Mouse (Mus musculus): ENCODE measurements around the gene Mocs3.

Gene Mocs3

DNA sequence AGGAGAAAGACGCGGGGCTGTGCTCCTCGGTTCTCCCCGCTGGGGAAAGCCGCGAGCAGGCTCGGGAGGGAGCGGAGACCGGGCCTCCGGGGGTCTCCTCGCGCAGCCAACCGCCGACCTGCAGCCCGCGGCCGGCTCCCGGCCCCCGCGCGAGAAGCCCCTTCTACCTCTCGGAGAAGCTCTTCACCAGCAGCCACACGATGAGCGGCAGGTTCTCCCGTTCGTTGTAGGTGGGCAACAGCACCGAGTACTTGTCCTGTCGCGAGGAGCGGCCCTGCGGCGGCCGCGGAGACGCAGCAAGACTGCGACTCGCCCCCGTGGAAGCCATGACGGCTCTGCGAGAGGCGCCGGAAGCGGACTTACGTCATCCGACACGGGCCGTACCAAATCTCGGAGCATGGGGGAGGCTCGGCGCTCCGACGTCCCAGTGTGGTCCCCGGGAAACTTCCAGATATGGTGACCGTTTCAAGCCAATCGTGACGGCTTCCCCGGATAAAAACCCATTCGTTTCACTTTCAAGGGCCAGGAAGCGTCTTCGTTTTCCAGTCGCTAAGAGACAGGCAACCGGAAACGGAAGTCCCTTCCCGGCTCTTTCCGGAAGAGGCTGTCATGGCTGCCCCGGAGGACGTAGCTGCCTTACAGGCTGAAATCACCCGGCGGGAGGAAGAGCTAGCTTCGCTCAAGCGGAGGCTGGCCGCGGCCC, at the start of gene Mocs3, which contains the start of the genes Gm20716 and Dpm1:
TSS of gene Mocs3 (plus strand) at position 597 of the 703 bp plus-strand sequence.
TSS of gene Gm20716 (minus strand) at position 339 of the 703 bp plus-strand sequence.
TSS of gene Dpm1 (minus strand) at position 566 of the 703 bp plus-strand sequence.
- in situ Hi-C loops (cut with MseI, MboI), result loop anchor here in 1 of 2 experiments (25.0 kb wide), 1 partner anchor 632 kb away; no protein-coding TSS in a partner anchor

- in situ Hi-C loops (cut with MseI, MboI), result no loop called here
These were observed 38.6 kb upstream of the Mocs3 start for GRCm38 (mm10) chr2:168191856-168192255.

GRCm38 (mm10) chr2:168193685-168194084, 36.7 kb upstream of the Mocs3 start:
- in situ Hi-C loops (cut with MseI, MboI), result no loop called here

GRCm38 (mm10) chr2:168195721-168196120, 34.7 kb upstream of the Mocs3 start:
- in situ Hi-C loops (cut with MseI, MboI), result loop anchor here in 1 of 2 experiments (5.0 kb wide), 1 partner anchor 58 kb away; no protein-coding TSS in a partner anchor

GRCm38 (mm10) chr2:168198421-168198820, 32.0 kb upstream of the Mocs3 start:
- in situ Hi-C loops (cut with MseI, MboI), result loop anchor here in 1 of 2 experiments (5.0 kb wide), 1 partner anchor 61 kb away; no protein-coding TSS in a partner anchor

DNA sequence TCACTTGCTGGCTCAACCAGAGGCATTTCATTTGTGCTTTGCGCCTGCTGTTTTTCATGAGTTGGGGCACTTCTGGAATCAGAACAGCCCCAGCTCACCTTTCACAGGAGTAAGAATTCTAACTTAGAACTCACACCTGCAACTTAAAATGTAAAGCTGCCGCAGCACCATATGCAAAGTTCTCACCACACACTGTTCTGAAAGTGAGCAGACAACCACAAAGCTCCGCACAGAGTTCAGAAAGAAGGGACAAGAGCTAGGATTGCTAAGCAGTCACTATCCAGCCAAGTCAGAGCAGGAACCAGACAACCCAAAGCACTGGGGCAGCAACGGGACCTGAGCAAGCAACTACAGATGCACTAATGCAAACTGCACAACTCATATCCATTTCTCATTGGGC, 30.9 kb upstream of the Mocs3 start:
- in situ Hi-C loops (cut with MseI, MboI), result loop anchor here in 1 of 2 experiments (5.0 kb wide), 1 partner anchor 62 kb away; no protein-coding TSS in a partner anchor

GRCm38 (mm10) chr2:168200014-168200691, 30.3 kb upstream of the Mocs3 start:
- in situ Hi-C loops (cut with MseI, MboI), result loop anchor here in 1 of 2 experiments (5.0 kb wide), 1 partner anchor 73 kb away; no protein-coding TSS in a partner anchor

DNA sequence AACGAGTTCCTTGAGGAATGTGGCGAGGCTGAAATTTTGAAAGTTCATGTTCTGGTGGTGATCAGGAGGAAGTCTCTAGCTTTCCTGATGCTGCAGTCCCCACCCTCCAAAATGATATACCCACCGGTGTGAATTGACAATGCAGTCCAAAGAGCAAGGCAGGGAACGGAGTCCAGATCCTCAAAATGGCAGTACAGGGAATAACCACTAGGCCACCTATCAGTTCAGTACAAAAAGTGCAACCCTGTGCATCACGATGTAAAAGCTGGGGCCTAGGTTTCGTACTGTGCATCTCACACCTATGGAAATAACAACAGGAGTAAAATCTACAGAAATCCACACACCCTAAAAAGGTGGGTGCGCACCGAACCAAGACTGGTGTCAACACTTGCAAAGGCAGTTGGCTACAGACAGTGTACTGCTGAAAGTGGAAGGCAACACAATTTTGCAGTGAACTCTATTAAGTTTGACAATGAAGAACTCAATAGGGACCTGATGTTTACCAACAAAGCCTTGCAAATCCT, 25.9 kb upstream of the Mocs3 start:
- in situ Hi-C loops (cut with MseI, MboI), result loop anchor here in 1 of 2 experiments (5.0 kb wide), 1 partner anchor 77 kb away; no protein-coding TSS in a partner anchor

- in situ Hi-C loops (cut with MseI, MboI), result loop anchor here in 1 of 2 experiments (5.0 kb wide), 1 partner anchor 88 kb away; no protein-coding TSS in a partner anchor
These were observed 25.2 kb upstream of the Mocs3 start for GRCm38 (mm10) chr2:168205265-168205664.

DNA sequence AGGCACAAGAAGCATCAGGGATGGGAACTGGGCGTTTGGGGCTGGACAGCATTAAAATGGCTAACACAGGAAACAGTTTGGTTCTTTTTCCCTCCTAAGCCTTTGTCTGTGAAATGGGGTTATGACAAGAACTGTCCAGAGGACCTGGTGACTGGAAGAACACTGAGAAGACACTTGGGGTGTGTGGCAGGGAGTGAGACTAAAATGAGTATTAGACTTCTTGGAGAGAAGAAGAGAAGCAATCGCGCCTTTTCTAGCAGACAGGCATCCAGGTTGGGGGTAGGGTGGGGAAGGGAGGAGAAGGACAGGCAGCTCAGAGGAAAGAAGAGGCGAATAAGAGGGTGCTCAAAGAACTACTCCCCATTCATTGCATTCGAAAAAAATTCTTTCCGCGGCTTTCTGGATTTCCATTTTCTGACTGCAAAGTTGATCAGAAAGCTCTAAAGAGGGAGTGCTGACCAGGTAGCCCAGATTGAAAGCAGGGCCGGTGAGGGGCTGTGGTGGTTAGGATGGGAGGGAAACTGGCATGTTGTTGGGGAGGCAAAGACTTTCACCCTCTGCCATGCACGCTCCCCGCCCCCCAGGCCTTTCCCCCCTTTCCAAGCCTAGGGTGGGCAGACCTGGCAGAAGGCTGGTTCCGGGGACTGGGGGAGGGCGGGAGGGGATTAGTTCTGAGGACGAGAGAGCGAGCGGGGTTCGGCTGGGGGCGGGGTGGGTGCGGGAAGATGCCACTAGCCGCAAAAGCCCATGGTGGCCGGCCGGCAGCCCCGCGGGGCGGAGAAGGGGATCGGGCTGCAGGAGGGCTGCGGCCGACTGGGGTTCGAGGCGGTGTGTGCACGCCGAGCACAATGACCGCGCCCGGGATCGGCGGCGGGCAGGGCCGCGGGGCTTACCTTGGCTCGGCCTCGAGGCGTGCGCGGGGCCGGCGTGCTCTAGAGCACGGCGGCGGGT, 24.5 kb upstream of the Mocs3 start:
- in situ Hi-C loops (cut with MseI, MboI), result loop anchor here in 1 of 2 experiments (5.0 kb wide), 1 partner anchor 89 kb away; no protein-coding TSS in a partner anchor

DNA sequence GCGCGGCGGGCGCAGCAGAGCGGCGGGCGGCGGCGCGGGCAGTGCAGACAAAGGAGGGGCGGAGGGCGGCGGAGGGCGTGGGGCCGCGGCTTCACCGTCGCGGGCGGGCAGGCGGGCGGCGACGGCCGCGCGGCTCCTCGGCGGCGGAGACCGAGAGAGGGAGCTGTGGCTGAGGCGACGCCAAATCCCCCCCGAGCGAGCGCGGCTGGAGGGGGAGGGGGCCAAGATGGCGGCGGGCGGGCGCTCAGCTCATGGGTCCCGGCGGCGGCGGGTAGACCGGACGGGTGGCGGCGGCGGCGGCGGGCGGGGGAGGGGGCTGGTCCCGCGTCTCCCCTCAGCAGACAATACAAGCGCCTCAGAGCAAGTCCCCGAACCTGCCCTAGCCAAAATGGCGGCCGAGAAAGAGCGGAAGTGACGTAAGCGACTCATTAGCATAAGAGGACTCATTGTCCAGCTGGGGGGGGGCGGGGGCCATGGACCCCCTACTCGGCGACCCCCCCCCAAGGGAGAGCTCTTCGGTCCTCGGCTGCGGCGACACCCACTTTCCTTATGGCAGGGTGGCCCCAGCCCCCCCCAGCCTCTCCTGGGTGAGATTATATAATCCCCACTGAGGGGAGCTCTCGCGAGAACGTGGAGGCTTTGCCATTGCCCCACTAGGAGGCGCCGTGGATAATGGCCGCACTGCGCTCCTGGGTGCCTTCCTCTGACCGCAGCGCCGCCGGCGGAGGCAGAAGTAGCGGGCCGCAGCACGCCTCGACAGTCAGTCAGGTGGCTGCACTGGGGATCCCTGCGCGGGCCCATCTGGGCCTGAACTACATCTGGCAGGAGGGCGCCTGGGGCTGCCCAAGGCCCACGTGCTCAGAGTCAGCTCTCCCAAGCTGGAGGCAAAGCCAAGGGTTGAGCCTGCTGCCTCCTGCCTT, 23.4 kb upstream of the Mocs3 start, which contains the start of gene Adnp:
TSS of gene Adnp (minus strand) at position 388 of the 920 bp plus-strand sequence.
- in situ Hi-C loops (cut with MseI, MboI), result loop anchor here in 1 of 2 experiments (5.0 kb wide), 1 partner anchor 90 kb away; no protein-coding TSS in a partner anchor

GRCm38 (mm10) chr2:168207883-168208282, 22.5 kb upstream of the Mocs3 start:
- in situ Hi-C loops (cut with MseI, MboI), result loop anchor here in 1 of 2 experiments (5.0 kb wide), 1 partner anchor 91 kb away; no protein-coding TSS in a partner anchor

DNA sequence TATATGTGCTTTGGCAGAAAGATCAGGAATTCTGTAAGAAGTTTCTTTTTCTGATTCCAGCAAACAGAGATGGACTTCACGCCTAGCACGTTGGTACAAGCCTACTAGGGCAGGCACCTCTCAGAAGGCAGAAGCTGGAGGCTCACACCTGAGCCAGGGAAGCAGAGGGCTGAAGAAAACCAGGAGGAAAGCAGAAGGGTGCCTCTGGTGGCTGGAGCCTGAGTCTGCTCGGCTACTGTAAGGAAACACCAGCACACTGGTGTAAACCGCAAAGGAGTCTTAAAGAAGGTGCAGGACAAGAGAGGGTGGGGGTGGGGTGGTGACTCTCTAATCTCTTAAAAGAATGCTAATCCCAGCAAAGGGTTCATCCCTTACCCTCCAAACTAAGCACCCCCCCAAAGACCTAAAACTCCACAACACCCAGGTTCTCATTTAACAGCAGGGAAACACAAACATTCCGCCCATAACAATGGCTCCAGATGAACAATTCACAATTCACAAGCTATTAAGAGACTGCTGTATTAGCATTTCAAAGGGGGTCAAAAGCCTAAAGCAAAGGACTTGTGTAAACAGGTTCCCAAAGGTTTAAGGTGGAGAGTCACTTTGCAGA, 16.5 kb upstream of the Mocs3 start:
- in situ Hi-C loops (cut with MseI, MboI), result no loop called here

DNA sequence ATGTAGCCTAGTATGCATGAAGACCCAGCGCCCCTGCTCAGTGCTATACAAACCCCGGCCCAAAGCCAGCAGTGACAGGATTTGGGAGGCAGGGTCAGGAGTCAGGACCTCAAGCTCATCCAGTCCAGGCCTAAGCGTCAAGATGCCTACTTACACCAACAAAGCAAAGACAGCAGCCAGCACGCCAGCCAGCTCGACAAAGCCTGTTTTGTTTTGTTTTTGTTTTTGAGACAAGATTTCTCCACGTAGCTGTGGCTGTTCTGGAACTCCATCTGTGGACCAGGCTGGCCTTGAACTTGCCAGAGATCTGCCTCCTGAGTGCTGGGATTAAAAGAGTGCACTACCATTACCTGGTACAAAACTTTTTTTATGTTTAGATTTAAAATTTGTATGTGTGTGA, 7.1 kb upstream of the Mocs3 start:
- in situ Hi-C loops (cut with MseI, MboI), result no loop called here

- in situ Hi-C loops (cut with MseI, MboI), result loop anchor here in 1 of 2 experiments (25.0 kb wide), 1 partner anchor 633 kb away; no protein-coding TSS in a partner anchor
These were observed 1.1 kb upstream of the Mocs3 start for GRCm38 (mm10) chr2:168229116-168230025.

- in situ Hi-C loops (cut with MseI, MboI), result loop anchor here in 1 of 2 experiments (25.0 kb wide), 1 partner anchor 631 kb away; no protein-coding TSS in a partner anchor
These were observed 500 bp downstream of the Mocs3 start for GRCm38 (mm10) chr2:168230773-168231470.

DNA sequence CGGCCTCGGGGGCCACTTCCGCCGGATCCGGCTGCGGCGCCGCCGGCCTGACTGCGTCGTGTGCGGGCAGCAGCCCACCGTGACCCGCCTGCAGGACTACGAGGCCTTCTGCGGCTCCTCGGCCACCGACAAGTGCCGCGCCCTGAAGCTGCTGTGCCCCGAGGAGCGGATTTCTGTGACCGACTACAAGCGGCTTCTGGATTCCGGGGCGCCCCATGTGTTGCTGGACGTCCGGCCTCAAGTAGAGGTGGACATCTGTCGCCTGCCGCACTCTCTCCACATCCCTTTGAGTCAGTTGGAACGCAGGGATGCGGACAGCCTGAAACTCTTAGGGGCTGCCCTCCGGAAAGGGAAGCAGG, 1.0 kb downstream of the Mocs3 start:
- in situ Hi-C loops (cut with MseI, MboI), result loop anchor here in 1 of 2 experiments (25.0 kb wide), 1 partner anchor 631 kb away; no protein-coding TSS in a partner anchor
